Mouse (Mus musculus): ENCODE results near the gene Spata19. TPM values are rescaled to one million over a fixed set of nuclear protein-coding genes. Genes with fewer than 3 reads are reported as not detected.

Gene Spata19
- total and polyA plus RNA-seq, 3 experiments, result not detected

- Histone ChIP-seq H3K9ac (ENCODE audit: insufficient read depth, low read depth) (no peak overlapping the region), H3K27me3 (replicated peaks) (peaks cover 11% of the 10 kb centered on the region), H3K4me2 (ENCODE audit: insufficient read depth, low read depth, poor library complexity, severe bottlenecking) (no peak overlapping the region), H3K4me3 (replicated peaks in 1 of 3; ENCODE audit: low read depth in 2 of 3, low read length in 2 of 3, poor library complexity in 1 of 3) (no peak overlapping the region), H3K36me3 (replicated peaks in 1 of 2; ENCODE audit: control insufficient read depth in 1 of 2, insufficient read depth in 1 of 2, low read length in 1 of 2) (no peaks in the 10 kb centered on the region), H3K4me1 (ENCODE audit: control insufficient read depth in 1 of 2, insufficient read depth in 2 of 2) (peaks cover 3 to 5% of the 10 kb centered on the region in 2 experiments), H3K79me2 (replicated peaks; ENCODE audit: control insufficient read depth, extremely low read depth, insufficient read depth, poor library complexity, severe bottlenecking) (no peaks in the 10 kb centered on the region), H3K9me3 (replicated peaks; ENCODE audit: low read length) (no peaks in the 10 kb centered on the region), H3K27ac (ENCODE audit: insufficient read depth, low read depth) (no peak overlapping the region)
- TF ChIP-seq MAZ (IDR thresholded peaks at IDR 0.05; ENCODE audit: low read depth, low read length), result no peak
- DNase-seq (ENCODE audit: extremely low read depth), result no peak
- in situ Hi-C loops (cut with MboI; ENCODE audit: low pct_ligation_motif_present, low pct_unique_long_range_greater_than_20kb, low sequenced_read_pairs), result no loop called here
- dilution Hi-C loops (cut with MboI; ENCODE audit: extremely low pct_ligation_motif_present, extremely low pct_unique_long_range_greater_than_20kb, low sequenced_read_pairs), result no loop called here
These were observed 40.9 kb downstream of the Spata19 start for GRCm38 (mm10) chr9:27437391-27438061.

DNA sequence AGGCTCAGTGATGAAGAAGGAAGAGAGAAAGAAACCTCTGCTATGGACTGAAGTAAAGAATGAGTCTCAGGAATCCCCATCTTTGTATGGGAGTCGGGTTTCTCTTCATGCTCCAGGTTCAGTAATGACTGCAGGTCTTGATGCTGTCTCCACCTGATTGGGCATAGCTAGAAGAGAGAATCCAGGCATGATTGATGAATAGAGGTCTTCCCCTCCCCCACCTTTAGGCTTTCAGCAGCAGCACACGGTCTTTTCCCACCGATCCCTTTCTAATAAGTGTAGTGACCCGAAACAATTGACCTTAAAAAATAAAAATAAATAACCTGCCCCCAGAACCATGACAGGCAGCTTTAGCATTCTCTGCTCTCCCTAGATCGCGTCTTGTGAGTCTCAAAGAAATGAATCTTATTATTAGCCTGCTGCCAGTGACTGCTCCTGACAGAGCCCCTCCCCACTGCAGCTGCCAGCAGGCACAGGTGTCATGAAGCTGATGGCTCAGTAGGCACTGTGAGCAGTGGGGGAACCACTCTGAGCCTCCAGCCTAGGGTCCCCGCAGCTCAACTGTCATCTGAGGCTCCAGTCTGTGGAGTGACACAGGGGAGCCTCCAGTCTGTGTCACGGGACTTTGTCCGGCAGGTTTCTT lies 53.3 kb downstream of the Spata19 start:
- Histone ChIP-seq H3K9me3 (replicated peaks; ENCODE audit: low read length) (no peaks in the 10 kb centered on the region), H3K4me1 (ENCODE audit: control insufficient read depth in 1 of 2, insufficient read depth in 2 of 2) (no peaks in the 10 kb centered on the region), H3K27ac (ENCODE audit: insufficient read depth, low read depth) (no peak overlapping the region), H3K4me3 (replicated peaks in 1 of 3; ENCODE audit: low read depth in 2 of 3, low read length in 2 of 3, poor library complexity in 1 of 3) (no peak overlapping the region), H3K36me3 (replicated peaks in 1 of 2; ENCODE audit: control insufficient read depth in 1 of 2, insufficient read depth in 1 of 2, low read length in 1 of 2) (no peaks in the 10 kb centered on the region), H3K27me3 (replicated peaks) (peaks cover 47% of the 10 kb centered on the region), H3K9ac (ENCODE audit: insufficient read depth, low read depth) (no peak overlapping the region), H3K4me2 (ENCODE audit: insufficient read depth, low read depth, poor library complexity, severe bottlenecking) (no peak overlapping the region), H3K79me2 (replicated peaks; ENCODE audit: control insufficient read depth, extremely low read depth, insufficient read depth, poor library complexity, severe bottlenecking) (no peaks in the 10 kb centered on the region)
- in situ Hi-C loops (cut with MboI; ENCODE audit: low pct_ligation_motif_present, low pct_unique_long_range_greater_than_20kb, low sequenced_read_pairs) (no loop called here), dilution Hi-C loops (cut with MboI; ENCODE audit: extremely low pct_ligation_motif_present, extremely low pct_unique_long_range_greater_than_20kb, low sequenced_read_pairs) (no loop called here)
- no peak for DNase-seq (ENCODE audit: extremely low read depth)
- no peak for TF ChIP-seq RAD21 (IDR thresholded peaks at IDR 0.05; ENCODE audit: low read depth, low read length)
- no peak for TF ChIP-seq POLR2A (IDR thresholded peaks at IDR 0.05; ENCODE audit: low read depth, low read length)
- no peak for TF ChIP-seq MAFK (IDR thresholded peaks at IDR 0.05; ENCODE audit: insufficient replicate concordance, low read length)
- TF ChIP-seq JUND (conservative IDR thresholded peaks at IDR 0.05; ENCODE audit: low read depth, low read length), result no peak
- no peak for TF ChIP-seq MAZ (IDR thresholded peaks at IDR 0.05; ENCODE audit: low read depth, low read length)
- TF ChIP-seq ZKSCAN1 (IDR thresholded peaks at IDR 0.05; ENCODE audit: borderline replicate concordance, low read depth, low read length), result no peak
- no peak for TF ChIP-seq SMC3 (IDR thresholded peaks at IDR 0.05; ENCODE audit: low read depth, low read length)
- no peak for TF ChIP-seq EP300 (IDR thresholded peaks at IDR 0.05; ENCODE audit: low read length)
- TF ChIP-seq MXI1 (IDR thresholded peaks at IDR 0.05; ENCODE audit: low read depth, low read length), result no peak
- no peak for TF ChIP-seq MAX (IDR thresholded peaks at IDR 0.05; ENCODE audit: low read length)
- no peak for TF ChIP-seq CHD1 (IDR thresholded peaks at IDR 0.05; ENCODE audit: low read depth, low read length)
- TF ChIP-seq USF2 (conservative IDR thresholded peaks at IDR 0.05; ENCODE audit: low read depth, low read length), result no peak

Other genes starting within 250 kb of the Spata19 start
- gene Jam3, start 241.4 kb upstream of the Spata19 start, total RNA-seq (2012; rRNA removed), result 0.13 and 0.17 TPM in 2 replicates
- gene Jam3, start 241.4 kb upstream of the Spata19 start, total RNA-seq (2014; rRNA removed), result 0.57 and 0.72 TPM in 2 replicates
- 1.7 and 2.0 TPM in 2 replicates for gene Jam3, start 241.4 kb upstream of the Spata19 start, polyA plus RNA-seq (2012; ENCODE audit: insufficient read length, low read depth)
- 7.4 and 12.4 TPM in 2 replicates for gene Igsf9b, start 97.6 kb upstream of the Spata19 start, total RNA-seq (2012; rRNA removed)
- gene Igsf9b, start 97.6 kb upstream of the Spata19 start, total RNA-seq (2014; rRNA removed), result 1.8 and 2.0 TPM in 2 replicates
- 4.5 and 5.2 TPM in 2 replicates for gene Igsf9b, start 97.6 kb upstream of the Spata19 start, polyA plus RNA-seq (2012; ENCODE audit: insufficient read length, low read depth)